Mouse (Mus musculus): ENCODE data around the gene Runx2. TPM values are rescaled to one million over a fixed set of nuclear protein-coding genes. Genes with fewer than 3 reads are reported as not detected.

Runx2 gene
- polyA plus RNA-seq, 1 experiment from 2014 or later: 0.44 TPM

DNA sequence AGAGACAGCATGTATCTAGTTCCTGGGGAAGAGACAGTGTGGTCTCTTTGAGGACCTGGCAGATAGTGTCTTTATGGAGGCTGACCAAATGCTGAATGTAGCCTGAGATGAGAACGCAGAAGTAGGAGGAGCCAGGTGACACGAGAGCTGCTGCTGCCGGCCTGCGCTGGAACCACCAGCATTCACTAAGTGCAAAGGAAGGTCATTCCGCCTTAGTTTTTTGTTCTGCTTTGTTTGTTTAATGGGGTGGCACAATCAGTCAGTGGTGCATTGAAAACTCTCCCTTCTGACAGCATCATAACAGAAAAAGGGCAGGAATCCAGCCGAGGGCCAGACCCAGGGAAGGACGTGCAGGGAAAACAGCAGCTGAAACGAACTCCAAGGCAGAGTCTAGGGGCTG, 165.5 kb downstream of the Runx2 start:
- H3K4me1 ChIP-seq (ENCODE audit: control insufficient read depth, insufficient read depth, low read length): no peaks in the 10 kb centered on the region
- H3K4me3 ChIP-seq (ENCODE audit: low read depth, low read length): no peak overlapping the region
- H3K9ac ChIP-seq (replicated peaks; ENCODE audit: low read depth, low read length): no peak overlapping the region
- WGBS: 15% methylated on average over 8 of the region's 8 CpGs
- H3K4me2 ChIP-seq (ENCODE audit: low read depth, low read length): no peak overlapping the region
- no peak overlapping the region for H3K27ac ChIP-seq (ENCODE audit: low read depth, low read length)
- no peaks in the 10 kb centered on the region for H3K9me3 ChIP-seq (ENCODE audit: control insufficient read depth, low read length)
- ATAC-seq (ENCODE audit: low read depth): no peak
- no peaks in the 10 kb centered on the region for H3K27me3 ChIP-seq (ENCODE audit: control insufficient read depth, insufficient read depth, low read length)
- no peaks in the 10 kb centered on the region for H3K36me3 ChIP-seq (ENCODE audit: control insufficient read depth, insufficient read depth, low read length)

DNA sequence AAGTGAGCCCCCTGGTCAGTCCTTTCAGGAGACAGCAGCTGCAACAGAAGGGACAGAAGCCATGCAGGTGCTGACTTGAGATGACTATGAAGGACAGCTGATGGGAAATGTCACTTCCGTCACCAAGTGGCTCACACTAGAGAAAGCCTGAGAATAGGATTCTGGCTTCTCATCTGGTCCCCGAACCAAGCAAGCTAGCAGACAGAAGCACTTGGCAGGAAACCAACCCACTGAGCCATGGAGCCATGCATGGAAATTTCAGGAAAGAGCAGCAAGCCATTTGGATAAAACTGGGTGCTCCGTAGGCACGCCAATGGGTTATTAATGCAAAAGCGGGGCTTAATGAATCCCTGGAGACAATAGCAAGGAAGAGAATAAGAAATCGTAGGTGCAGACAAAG, 166.7 kb downstream of the Runx2 start:
- Histone ChIP-seq H3K4me3 (ENCODE audit: low read depth, low read length) (no peak overlapping the region), H3K9me3 (ENCODE audit: control insufficient read depth, low read length) (no peaks in the 10 kb centered on the region), H3K9ac (replicated peaks; ENCODE audit: low read depth, low read length) (no peak overlapping the region), H3K27me3 (ENCODE audit: control insufficient read depth, insufficient read depth, low read length) (no peaks in the 10 kb centered on the region), H3K36me3 (ENCODE audit: control insufficient read depth, insufficient read depth, low read length) (no peaks in the 10 kb centered on the region), H3K27ac (ENCODE audit: low read depth, low read length) (no peak overlapping the region), H3K4me2 (ENCODE audit: low read depth, low read length) (no peak overlapping the region), H3K4me1 (ENCODE audit: control insufficient read depth, insufficient read depth, low read length) (no peaks in the 10 kb centered on the region)
- ATAC-seq (ENCODE audit: low read depth): no peak
- WGBS: 71% methylated on average over 6 of the region's 6 CpGs

DNA sequence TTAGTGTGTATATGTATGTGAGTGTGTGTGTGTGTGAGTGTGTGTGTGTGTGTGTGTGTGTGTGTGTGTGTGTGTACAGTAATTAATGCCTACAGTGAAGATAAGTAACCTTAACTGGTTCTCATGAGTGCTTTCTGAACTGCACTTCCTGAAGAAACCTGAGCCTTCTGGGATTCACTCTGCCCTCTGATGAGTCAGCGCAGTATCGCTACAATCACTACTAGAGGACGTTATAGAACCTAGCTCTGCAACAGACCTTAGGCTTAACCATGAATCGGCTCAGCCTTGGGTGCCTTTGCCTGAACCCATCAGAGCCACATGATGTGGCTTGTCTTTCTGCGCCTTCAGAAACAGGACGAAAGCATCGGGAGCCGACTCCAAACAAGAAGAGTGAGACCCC, 169.5 kb downstream of the Runx2 start:
- Histone ChIP-seq H3K9me3 (ENCODE audit: control insufficient read depth, low read length) (no peaks in the 10 kb centered on the region), H3K36me3 (ENCODE audit: control insufficient read depth, insufficient read depth, low read length) (no peaks in the 10 kb centered on the region), H3K4me2 (ENCODE audit: low read depth, low read length) (no peak overlapping the region), H3K9ac (replicated peaks; ENCODE audit: low read depth, low read length) (no peak overlapping the region), H3K27ac (ENCODE audit: low read depth, low read length) (no peak overlapping the region), H3K4me3 (ENCODE audit: low read depth, low read length) (no peak overlapping the region), H3K4me1 (ENCODE audit: control insufficient read depth, insufficient read depth, low read length) (no peaks in the 10 kb centered on the region), H3K27me3 (ENCODE audit: control insufficient read depth, insufficient read depth, low read length) (no peaks in the 10 kb centered on the region)
- WGBS: 88% methylated on average over 8 of the region's 8 CpGs
- ATAC-seq (ENCODE audit: low read depth): no peak

DNA sequence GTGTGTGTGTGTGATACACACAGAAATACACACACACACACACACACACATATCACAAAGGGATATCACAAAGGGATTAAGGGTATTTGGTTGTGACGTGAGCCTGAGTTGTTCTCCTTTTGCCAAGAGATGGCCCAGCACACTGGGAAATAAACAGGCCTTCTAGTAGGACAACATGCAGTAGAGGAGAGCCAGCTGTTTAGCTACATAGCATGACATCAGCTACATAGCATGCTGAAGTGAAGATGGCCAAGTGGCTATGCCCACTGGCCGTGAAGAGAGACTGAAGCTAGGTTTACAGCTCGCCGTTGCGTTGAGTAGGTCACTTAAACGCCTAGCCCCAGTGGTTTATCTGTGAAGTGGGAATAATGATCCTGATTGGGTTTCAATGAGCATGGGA, 171.3 kb downstream of the Runx2 start:
- H3K4me2 ChIP-seq (ENCODE audit: low read depth, low read length): no peak overlapping the region

DNA sequence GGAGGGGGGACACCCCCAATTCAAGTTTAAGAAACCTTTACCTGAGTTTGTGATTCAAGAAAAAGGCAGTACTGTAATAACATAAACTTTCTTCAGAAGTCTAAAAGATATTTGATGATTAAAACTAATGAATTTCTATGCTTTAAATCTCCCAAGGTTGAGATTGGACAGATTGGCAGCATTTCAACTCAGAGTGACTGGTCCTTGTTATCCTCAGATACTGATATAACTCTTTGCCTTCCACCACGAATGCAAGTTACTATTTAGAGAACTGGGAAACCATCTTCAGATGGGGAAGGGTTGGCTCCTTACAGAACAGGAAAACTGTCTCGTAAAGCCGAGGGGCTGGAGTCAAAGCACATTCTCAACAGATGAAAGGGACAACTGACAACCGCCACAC, 172.5 kb downstream of the Runx2 start:
- H3K9ac ChIP-seq (replicated peaks; ENCODE audit: low read depth, low read length): no peak overlapping the region
- no peak overlapping the region for H3K4me2 ChIP-seq (ENCODE audit: low read depth, low read length)
- no peaks in the 10 kb centered on the region for H3K27me3 ChIP-seq (ENCODE audit: control insufficient read depth, insufficient read depth, low read length)
- H3K4me3 ChIP-seq (ENCODE audit: low read depth, low read length): no peak overlapping the region
- ATAC-seq (ENCODE audit: low read depth): no peak
- H3K4me1 ChIP-seq (ENCODE audit: control insufficient read depth, insufficient read depth, low read length): no peaks in the 10 kb centered on the region
- no peaks in the 10 kb centered on the region for H3K9me3 ChIP-seq (ENCODE audit: control insufficient read depth, low read length)
- no peaks in the 10 kb centered on the region for H3K36me3 ChIP-seq (ENCODE audit: control insufficient read depth, insufficient read depth, low read length)
- WGBS: 84% methylated on average over 4 of the region's 4 CpGs
- no peak overlapping the region for H3K27ac ChIP-seq (ENCODE audit: low read depth, low read length)

More for the DNA sequence above, 171.3 kb downstream of the Runx2 start:
- Histone ChIP-seq H3K9ac (replicated peaks; ENCODE audit: low read depth, low read length) (no peak overlapping the region), H3K4me3 (ENCODE audit: low read depth, low read length) (no peak overlapping the region), H3K9me3 (ENCODE audit: control insufficient read depth, low read length) (no peaks in the 10 kb centered on the region), H3K36me3 (ENCODE audit: control insufficient read depth, insufficient read depth, low read length) (no peaks in the 10 kb centered on the region), H3K27ac (ENCODE audit: low read depth, low read length) (no peak overlapping the region), H3K4me1 (ENCODE audit: control insufficient read depth, insufficient read depth, low read length) (no peaks in the 10 kb centered on the region), H3K27me3 (ENCODE audit: control insufficient read depth, insufficient read depth, low read length) (no peaks in the 10 kb centered on the region)
- ATAC-seq (ENCODE audit: low read depth): no peak
- WGBS: 94% methylated on average over 6 of the region's 6 CpGs

DNA sequence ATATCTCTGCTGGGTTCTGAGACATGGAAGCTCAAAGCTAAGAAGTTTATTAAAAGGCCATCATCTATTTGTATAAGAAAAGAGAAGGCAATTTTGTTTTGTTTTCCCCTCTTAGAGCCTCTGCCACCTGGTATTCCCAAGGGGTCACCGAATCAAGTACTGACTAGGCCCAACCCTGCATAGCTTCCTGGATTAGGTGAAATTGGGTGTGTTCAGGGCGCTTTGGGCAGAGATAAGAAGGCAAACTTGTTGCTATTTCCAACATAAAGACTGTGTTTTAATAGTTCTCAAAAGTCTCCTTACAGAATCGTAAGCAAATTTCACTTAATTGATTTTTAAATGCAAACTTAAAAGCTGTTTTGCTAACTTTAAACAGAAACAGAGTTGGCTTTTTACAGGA, 173.7 kb downstream of the Runx2 start:
- Histone ChIP-seq H3K36me3 (ENCODE audit: control insufficient read depth, insufficient read depth, low read length) (no peaks in the 10 kb centered on the region), H3K4me1 (ENCODE audit: control insufficient read depth, insufficient read depth, low read length) (no peaks in the 10 kb centered on the region), H3K9me3 (ENCODE audit: control insufficient read depth, low read length) (no peaks in the 10 kb centered on the region), H3K4me3 (ENCODE audit: low read depth, low read length) (no peak overlapping the region), H3K4me2 (ENCODE audit: low read depth, low read length) (no peak overlapping the region), H3K27ac (ENCODE audit: low read depth, low read length) (no peak overlapping the region), H3K9ac (replicated peaks; ENCODE audit: low read depth, low read length) (no peak overlapping the region), H3K27me3 (ENCODE audit: control insufficient read depth, insufficient read depth, low read length) (no peaks in the 10 kb centered on the region)
- 87% methylated on average over 3 of the region's 3 CpGs for WGBS
- ATAC-seq (ENCODE audit: low read depth): no peak

DNA sequence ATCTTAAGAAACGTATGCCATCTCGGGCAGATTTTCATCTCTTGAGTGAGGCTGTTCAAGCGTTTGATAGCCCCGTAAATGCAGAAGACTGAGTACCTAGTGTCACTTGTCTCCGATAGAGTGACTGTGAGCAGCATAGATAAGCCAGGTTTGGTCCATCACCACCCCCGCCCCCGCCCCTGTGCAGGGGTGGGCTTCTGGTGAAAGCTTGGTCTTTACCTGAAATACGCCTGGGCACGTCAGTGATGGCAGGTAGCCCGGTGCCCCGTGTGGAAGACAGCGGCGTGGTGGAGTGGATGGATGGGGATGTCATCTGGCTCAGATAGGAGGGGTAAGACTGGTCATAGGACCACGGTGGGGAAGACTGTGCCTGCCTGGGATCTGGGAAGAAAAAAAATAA, 175.2 kb downstream of the Runx2 start:
- Histone ChIP-seq H3K9me3 (ENCODE audit: control insufficient read depth, low read length) (no peaks in the 10 kb centered on the region), H3K4me2 (ENCODE audit: low read depth, low read length) (no peak overlapping the region), H3K36me3 (ENCODE audit: control insufficient read depth, insufficient read depth, low read length) (no peaks in the 10 kb centered on the region), H3K9ac (replicated peaks; ENCODE audit: low read depth, low read length) (no peak overlapping the region), H3K27ac (ENCODE audit: low read depth, low read length) (no peak overlapping the region), H3K27me3 (ENCODE audit: control insufficient read depth, insufficient read depth, low read length) (no peaks in the 10 kb centered on the region), H3K4me3 (ENCODE audit: low read depth, low read length) (no peak overlapping the region), H3K4me1 (ENCODE audit: control insufficient read depth, insufficient read depth, low read length) (no peaks in the 10 kb centered on the region)
- 88% methylated on average over 14 of the region's 14 CpGs for WGBS
- no peak for ATAC-seq (ENCODE audit: low read depth)

DNA sequence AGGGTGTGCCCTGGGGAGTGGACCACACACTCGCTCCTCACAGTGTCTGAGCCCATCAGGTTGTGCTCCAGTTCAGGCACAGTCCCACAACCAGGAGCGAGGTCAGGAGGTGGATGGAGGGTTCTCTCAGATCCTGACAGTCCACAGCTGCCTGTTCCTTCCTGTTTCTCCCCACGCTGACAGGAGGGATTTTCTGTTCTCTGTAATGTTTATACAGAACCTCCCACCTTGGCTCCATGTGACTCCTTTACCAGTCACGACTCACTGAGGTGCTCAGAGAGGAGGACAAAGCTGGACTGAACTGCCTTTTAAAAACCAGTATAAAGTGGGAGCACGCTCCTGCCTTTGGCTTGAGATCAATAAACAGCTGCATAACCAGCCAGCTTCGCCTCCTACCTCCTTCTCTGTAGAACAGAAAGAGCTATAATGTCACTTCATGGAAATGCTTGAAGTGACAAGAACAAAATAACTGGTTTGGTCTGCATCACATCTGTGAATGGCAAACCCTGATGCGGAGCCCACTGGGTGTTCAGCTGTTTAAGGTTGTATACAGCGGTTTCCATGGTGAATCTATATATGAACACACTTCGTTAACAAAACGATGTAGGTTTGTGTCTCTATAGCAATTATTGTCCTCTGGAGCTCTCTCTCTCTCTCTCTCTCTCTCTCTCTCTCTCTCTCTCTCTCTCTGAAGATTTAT, 177.3 kb downstream of the Runx2 start:
- WGBS: 76% methylated on average over 10 of the region's 10 CpGs
- no peak overlapping the region for H3K9ac ChIP-seq (replicated peaks; ENCODE audit: low read depth, low read length)
- H3K4me2 ChIP-seq (ENCODE audit: low read depth, low read length): no peak overlapping the region
- H3K36me3 ChIP-seq (ENCODE audit: control insufficient read depth, insufficient read depth, low read length): no peaks in the 10 kb centered on the region
- no peak overlapping the region for H3K4me3 ChIP-seq (ENCODE audit: low read depth, low read length)
- no peaks in the 10 kb centered on the region for H3K9me3 ChIP-seq (ENCODE audit: control insufficient read depth, low read length)
- no peak overlapping the region for H3K27ac ChIP-seq (ENCODE audit: low read depth, low read length)
- ATAC-seq (ENCODE audit: low read depth): no peak
- H3K4me1 ChIP-seq (ENCODE audit: control insufficient read depth, insufficient read depth, low read length): no peaks in the 10 kb centered on the region
- H3K27me3 ChIP-seq (ENCODE audit: control insufficient read depth, insufficient read depth, low read length): no peaks in the 10 kb centered on the region

DNA sequence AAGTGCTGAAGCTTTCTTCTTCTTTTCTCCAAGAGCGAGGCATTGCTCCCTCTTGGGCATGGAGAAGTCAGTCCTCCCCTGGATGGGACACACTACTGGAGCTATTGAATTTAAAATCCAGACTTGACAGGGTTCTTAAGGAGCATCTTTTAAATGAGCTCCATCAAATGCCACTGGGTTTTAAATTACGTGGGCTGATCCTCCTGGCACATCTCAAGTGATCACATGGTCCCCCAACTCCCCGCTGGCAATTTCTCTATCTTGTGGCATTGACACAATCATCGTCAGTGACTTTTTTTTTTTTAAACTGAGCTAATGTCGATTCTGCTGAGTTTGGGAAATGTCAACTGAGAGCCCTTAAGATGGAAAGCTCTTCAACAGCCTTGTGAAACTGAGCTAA, 180.1 kb downstream of the Runx2 start:
- no peaks in the 10 kb centered on the region for H3K36me3 ChIP-seq (ENCODE audit: control insufficient read depth, insufficient read depth, low read length)
- ATAC-seq (ENCODE audit: low read depth): no peak
- no peaks in the 10 kb centered on the region for H3K4me1 ChIP-seq (ENCODE audit: control insufficient read depth, insufficient read depth, low read length)
- H3K4me2 ChIP-seq (ENCODE audit: low read depth, low read length): no peak overlapping the region
- H3K27me3 ChIP-seq (ENCODE audit: control insufficient read depth, insufficient read depth, low read length): no peaks in the 10 kb centered on the region
- H3K9me3 ChIP-seq (ENCODE audit: control insufficient read depth, low read length): no peaks in the 10 kb centered on the region
- H3K9ac ChIP-seq (replicated peaks; ENCODE audit: low read depth, low read length): no peak overlapping the region
- 58% methylated on average over 5 of the region's 5 CpGs for WGBS
- no peak overlapping the region for H3K27ac ChIP-seq (ENCODE audit: low read depth, low read length)
- no peak overlapping the region for H3K4me3 ChIP-seq (ENCODE audit: low read depth, low read length)

Data from neural tube, embryonic 14.5 days (tissue).